Mouse (Mus musculus): ENCODE measurements around the gene 2810006K23Rik.
"Not testable (repeated sequence)": the region's sequence is repeated elsewhere in the genome, so short reads cannot be mapped to it uniquely, and the experiment has no call there.

2810006K23Rik gene

GRCm38 (mm10) chr5:124327510-124328364, at the start of gene 2810006K23Rik, which contains the start of gene Mphosph9:
Gene 2810006K23Rik (plus strand): TSS chr5:124328089.
Gene Mphosph9 (minus strand): TSS chr5:124327972.
- DNase-seq (ENCODE audit: low read depth, low spot score), result peak; percentile 100

- no peak for DNase-seq (ENCODE audit: low read depth, low spot score)
These were observed 45.0 kb upstream of the 2810006K23Rik start for GRCm38 (mm10) chr5:124282854-124283253.

GRCm38 (mm10) chr5:124284330-124284729, 43.6 kb upstream of the 2810006K23Rik start:
- DNase-seq (ENCODE audit: low read depth, low spot score), result peak; percentile 13

GRCm38 (mm10) chr5:124287616-124288247, 40.2 kb upstream of the 2810006K23Rik start:
- peak; percentile 55 for DNase-seq (ENCODE audit: low read depth, low spot score)

GRCm38 (mm10) chr5:124290216-124290615, 37.7 kb upstream of the 2810006K23Rik start:
- no peak for DNase-seq (ENCODE audit: low read depth, low spot score)

- no peak for DNase-seq (ENCODE audit: low read depth, low spot score)
These were observed 33.9 kb upstream of the 2810006K23Rik start for GRCm38 (mm10) chr5:124293967-124294366.

- no peak for DNase-seq (ENCODE audit: low read depth, low spot score)
These were observed 31.4 kb upstream of the 2810006K23Rik start for GRCm38 (mm10) chr5:124296475-124296874.

GRCm38 (mm10) chr5:124299307-124299706, 28.6 kb upstream of the 2810006K23Rik start:
- peak; percentile 51 for DNase-seq (ENCODE audit: low read depth, low spot score)

- DNase-seq (ENCODE audit: low read depth, low spot score), result peak; percentile 40
These were observed 27.8 kb upstream of the 2810006K23Rik start for GRCm38 (mm10) chr5:124300132-124300531.

- not testable (repeated sequence) for DNase-seq (ENCODE audit: low read depth, low spot score)
These were observed 25.0 kb upstream of the 2810006K23Rik start for GRCm38 (mm10) chr5:124302853-124303252.

- no peak for DNase-seq (ENCODE audit: low read depth, low spot score)
These were observed 18.7 kb upstream of the 2810006K23Rik start for GRCm38 (mm10) chr5:124309155-124309554.

GRCm38 (mm10) chr5:124310091-124310490, 17.8 kb upstream of the 2810006K23Rik start:
- no peak for DNase-seq (ENCODE audit: low read depth, low spot score)

- no peak for DNase-seq (ENCODE audit: low read depth, low spot score)
These were observed 12.4 kb upstream of the 2810006K23Rik start for GRCm38 (mm10) chr5:124315498-124315897.

GRCm38 (mm10) chr5:124315941-124316340, 11.9 kb upstream of the 2810006K23Rik start:
- no peak for DNase-seq (ENCODE audit: low read depth, low spot score)

GRCm38 (mm10) chr5:124317648-124318047, 10.2 kb upstream of the 2810006K23Rik start:
- no peak for DNase-seq (ENCODE audit: low read depth, low spot score)

GRCm38 (mm10) chr5:124326829-124327228, 1.1 kb upstream of the 2810006K23Rik start:
- peak; percentile 12 for DNase-seq (ENCODE audit: low read depth, low spot score)

GRCm38 (mm10) chr5:124330086-124330485, 2.2 kb downstream of the 2810006K23Rik start:
- DNase-seq (ENCODE audit: low read depth, low spot score), result no peak

- peak; percentile 18 for DNase-seq (ENCODE audit: low read depth, low spot score)
These were observed 6.5 kb downstream of the 2810006K23Rik start for GRCm38 (mm10) chr5:124334392-124334791.

- DNase-seq (ENCODE audit: low read depth, low spot score), result no peak
These were observed 9.2 kb downstream of the 2810006K23Rik start for GRCm38 (mm10) chr5:124337103-124337502.

- DNase-seq (ENCODE audit: low read depth, low spot score), result peak; percentile 8
These were observed 10.0 kb downstream of the 2810006K23Rik start for GRCm38 (mm10) chr5:124337909-124338308.

- DNase-seq (ENCODE audit: low read depth, low spot score), result no peak
These were observed 10.9 kb downstream of the 2810006K23Rik start for GRCm38 (mm10) chr5:124338791-124339190.

GRCm38 (mm10) chr5:124341753-124342339, 14.0 kb downstream of the 2810006K23Rik start:
- DNase-seq (ENCODE audit: low read depth, low spot score), result peak; percentile 21

Data from ZHBTc4 (cell line).